ENCODE assay signal across 14 mouse cellular contexts in the genomic region with DNA sequence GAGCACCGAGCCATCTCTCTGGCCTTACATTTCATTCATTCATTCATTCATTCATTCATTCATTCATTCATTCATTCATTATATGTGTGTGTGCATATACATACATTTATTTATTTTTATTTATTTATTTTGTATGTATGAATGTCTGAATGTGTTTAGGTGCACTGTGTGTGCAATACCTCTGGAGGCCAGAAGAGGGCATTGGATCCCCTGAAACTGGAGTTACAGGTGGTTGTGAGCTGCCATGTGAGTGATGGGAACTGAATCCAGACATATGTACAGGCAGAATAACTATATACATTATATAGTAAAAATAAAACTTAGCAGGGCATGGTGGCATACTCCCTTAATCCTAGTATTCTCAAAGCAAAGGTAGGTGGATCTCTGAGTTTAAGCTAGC. TPM values are rescaled to one million over a fixed set of nuclear protein-coding genes. Genes with fewer than 3 reads are reported as not detected.
DNase-seq lines count a peak whose midpoint lies in the region; ATAC-seq and TF ChIP-seq lines count a peak whose summit lies in the region.
"Had no signal": no experiment of that assay in that cellular context is flagged by ENCODE, and none has a peak within 500 bp of the region (broad histone marks: within the 10 kb centered on the region; RNA-seq: fewer than 3 reads in every experiment).

No protein-coding gene starts in this region.

- in situ Hi-C loops in CH12.LX (cut with MboI; ENCODE audit: low pct_ligation_motif_present, low pct_unique_long_range_greater_than_20kb, low sequenced_read_pairs) = no loop called here

- H3K27me3 ChIP-seq in liver, postnatal 0 days (ENCODE audit: insufficient read depth, low read length) = no peaks in the 10 kb centered on the region
- H3K27me3 ChIP-seq in liver, embryonic 11.5 days (replicated peaks; ENCODE audit: control insufficient read depth, insufficient read depth, low read length) = no peaks in the 10 kb centered on the region
- H3K27me3 ChIP-seq in CH12.LX (replicated peaks) (no peaks in the 10 kb centered on the region), MEL (ENCODE audit: control insufficient read depth in 1 of 2, insufficient read depth in 2 of 2, low read length in 2 of 2) (no peaks in the 10 kb centered on the region)
- no peaks in the 10 kb centered on the region for H3K27me3 ChIP-seq in midbrain, embryonic 10.5 days (ENCODE audit: low read depth, poor library complexity, severe bottlenecking)
- H3K27me3 ChIP-seq: hindbrain, embryonic 13.5 days; liver, embryonic 15.5 days; neural tube, embryonic 13.5 days had no signal

- ATAC-seq in liver, postnatal 0 days = no peak
- no peak for ATAC-seq in liver, embryonic 11.5 days (replicated peaks; ENCODE audit: low FRiP score)
- ATAC-seq: activated CD4-positive, CD25-positive, alpha-beta regulatory T cell, adult 4 months had no signal

- TF ChIP-seq CTCF in liver, postnatal 0 days (IDR thresholded peaks at IDR 0.05; ENCODE audit: low read depth) = peak; percentile 52
- TF ChIP-seq CTCF in CH12.LX (conservative IDR thresholded peaks at IDR 0.05 in 1 of 2, IDR thresholded peaks at IDR 0.05 in 1 of 2; ENCODE audit: low read depth in 2 of 2, low read length in 2 of 2) (peak; percentile 17 to 21; a peak in 1 of 4 replicates), MEL (IDR thresholded peaks at IDR 0.05 in 2 of 3, conservative IDR thresholded peaks at IDR 0.05 in 1 of 3; ENCODE audit: control insufficient read depth in 1 of 3, insufficient read depth in 1 of 3, low read depth in 2 of 3, low read length in 3 of 3, poor library complexity in 1 of 3, severe bottlenecking in 1 of 3) (peak; percentile 41 to 62 (median 44))

- WGBS in liver, postnatal 0 days (ENCODE audit: insufficient replicate concordance) = 100% methylated on average over 1 of the region's 1 CpGs
- 100% methylated on average over 1 of the region's 1 CpGs for WGBS in liver, embryonic 11.5 days
- WGBS in midbrain, embryonic 10.5 days = 94% methylated on average over 1 of the region's 1 CpGs

- no peaks in the 10 kb centered on the region for H3K9me3 ChIP-seq in liver, postnatal 0 days (ENCODE audit: low read length)
- no peaks in the 10 kb centered on the region for H3K9me3 ChIP-seq in liver, embryonic 11.5 days (ENCODE audit: control insufficient read depth, low read length)
- H3K9me3 ChIP-seq in CH12.LX (replicated peaks; ENCODE audit: low read length) = no peaks in the 10 kb centered on the region
- H3K9me3 ChIP-seq in MEL (replicated peaks; ENCODE audit: insufficient read depth, low read length) = no peaks in the 10 kb centered on the region
- no peaks in the 10 kb centered on the region for H3K9me3 ChIP-seq in midbrain, embryonic 10.5 days (replicated peaks)
- H3K9me3 ChIP-seq: hindbrain, embryonic 13.5 days; liver, embryonic 15.5 days; neural tube, embryonic 13.5 days had no signal

- no peak overlapping the region for H3K4me3 ChIP-seq in liver, postnatal 0 days (ENCODE audit: low read depth, low read length)
- no peak overlapping the region for H3K4me3 ChIP-seq in liver, embryonic 11.5 days (ENCODE audit: low read depth, low read length)
- no peak overlapping the region for H3K4me3 ChIP-seq in CH12.LX (replicated peaks in 1 of 3; ENCODE audit: low read depth in 2 of 3, low read length in 2 of 3, poor library complexity in 1 of 3)
- no peak overlapping the region for H3K4me3 ChIP-seq in MEL (ENCODE audit: control insufficient read depth in 1 of 2, insufficient read depth in 1 of 2, low read depth in 2 of 2, low read length in 2 of 2)
- H3K4me3 ChIP-seq in midbrain, embryonic 10.5 days = no peak overlapping the region
- H3K4me3 ChIP-seq: hindbrain, embryonic 13.5 days; liver, embryonic 15.5 days; neural tube, embryonic 13.5 days had no signal

- no peak overlapping the region for H3K4me2 ChIP-seq in liver, postnatal 0 days (ENCODE audit: low read depth, low read length)
- H3K4me2 ChIP-seq in liver, embryonic 11.5 days = no peak overlapping the region
- no peak overlapping the region for H3K4me2 ChIP-seq in CH12.LX (ENCODE audit: insufficient read depth, low read depth, poor library complexity, severe bottlenecking)
- H3K4me2 ChIP-seq: hindbrain, embryonic 13.5 days; liver, embryonic 15.5 days; neural tube, embryonic 13.5 days had no signal

- peaks cover 52% of the 10 kb centered on the region for H3K36me3 ChIP-seq in liver, postnatal 0 days (replicated peaks; ENCODE audit: insufficient read depth, low read length)
- H3K36me3 ChIP-seq in liver, embryonic 11.5 days (ENCODE audit: control insufficient read depth, insufficient read depth, low read length) = peaks cover 35% of the 10 kb centered on the region
- H3K36me3 ChIP-seq in CH12.LX (replicated peaks in 1 of 2; ENCODE audit: control insufficient read depth in 1 of 2, insufficient read depth in 1 of 2, low read length in 1 of 2) = peaks cover 20 to 67% of the 10 kb centered on the region in 2 experiments
- peaks cover 8 to 64% of the 10 kb centered on the region in 2 experiments for H3K36me3 ChIP-seq in MEL (ENCODE audit: control insufficient read depth in 1 of 2, insufficient read depth in 2 of 2, low read length in 2 of 2)
- peaks cover 100% of the 10 kb centered on the region for H3K36me3 ChIP-seq in midbrain, embryonic 10.5 days

- no peak overlapping the region for H3K27ac ChIP-seq in liver, postnatal 0 days (ENCODE audit: low read depth)
- no peak overlapping the region for H3K27ac ChIP-seq in liver, embryonic 11.5 days (ENCODE audit: low read depth, low read length)
- H3K27ac ChIP-seq in CH12.LX (ENCODE audit: insufficient read depth, low read depth) = no peak overlapping the region
- H3K27ac ChIP-seq in MEL (ENCODE audit: control insufficient read depth, low read depth, low read length) = no peak overlapping the region
- H3K27ac ChIP-seq in midbrain, embryonic 10.5 days (replicated peaks) = no peak overlapping the region
- H3K27ac ChIP-seq: hindbrain, embryonic 13.5 days; liver, embryonic 15.5 days; neural tube, embryonic 13.5 days had no signal

- no peaks in the 10 kb centered on the region for H3K4me1 ChIP-seq in liver, postnatal 0 days (ENCODE audit: insufficient read depth)
- H3K4me1 ChIP-seq in liver, embryonic 11.5 days (replicated peaks; ENCODE audit: control insufficient read depth, insufficient read depth, low read length) = no peaks in the 10 kb centered on the region
- H3K4me1 ChIP-seq in CH12.LX (ENCODE audit: control insufficient read depth in 1 of 2, insufficient read depth in 2 of 2) (no peaks in the 10 kb centered on the region), MEL (ENCODE audit: control insufficient read depth in 1 of 2, insufficient read depth in 2 of 2, low read length in 2 of 2) (peaks cover 0 to 3% of the 10 kb centered on the region in 2 experiments; a peak in 1 of 4 replicates)
- H3K4me1 ChIP-seq in midbrain, embryonic 10.5 days = no peaks in the 10 kb centered on the region
- H3K4me1 ChIP-seq: hindbrain, embryonic 13.5 days; liver, embryonic 15.5 days; neural tube, embryonic 13.5 days had no signal

- TF ChIP-seq EP300 in liver, postnatal 0 days (IDR thresholded peaks at IDR 0.05; ENCODE audit: low read depth) = no peak
- TF ChIP-seq EP300 in CH12.LX (IDR thresholded peaks at IDR 0.05; ENCODE audit: low read length) = no peak
- TF ChIP-seq EP300 in MEL (IDR thresholded peaks at IDR 0.05; ENCODE audit: low read depth in 1 of 2, low read length in 2 of 2) = no peak

- dilution Hi-C loops in CH12.LX (cut with MboI; ENCODE audit: extremely low pct_ligation_motif_present, extremely low pct_unique_long_range_greater_than_20kb, low sequenced_read_pairs) = no loop called here

- no peak; the same call in 1 of the 2 replicates for TF ChIP-seq RAD21 in CH12.LX (IDR thresholded peaks at IDR 0.05; ENCODE audit: low read depth, low read length)
- no peak; the same call in none of the 2 replicates for TF ChIP-seq RAD21 in MEL (IDR thresholded peaks at IDR 0.05; ENCODE audit: low read depth, low read length)

- no peak overlapping the region for H3K9ac ChIP-seq in liver, postnatal 0 days (replicated peaks)
- H3K9ac ChIP-seq in liver, embryonic 11.5 days (ENCODE audit: low read depth, low read length) = no peak overlapping the region
- H3K9ac ChIP-seq in CH12.LX (ENCODE audit: insufficient read depth, low read depth) = no peak overlapping the region
- no peak overlapping the region for H3K9ac ChIP-seq in MEL (ENCODE audit: control insufficient read depth, low read depth, low read length, poor library complexity, severe bottlenecking)
- H3K9ac ChIP-seq: hindbrain, embryonic 13.5 days; liver, embryonic 15.5 days; neural tube, embryonic 13.5 days had no signal

- TF ChIP-seq POLR2A in CH12.LX (IDR thresholded peaks at IDR 0.05; ENCODE audit: low read depth, low read length) (no peak), MEL (IDR thresholded peaks at IDR 0.05; ENCODE audit: control insufficient read depth in 1 of 2, insufficient read depth in 1 of 2, low read depth in 1 of 2, low read length in 2 of 2, poor library complexity in 1 of 2) (no peak)

- H3K79me2 ChIP-seq in CH12.LX (replicated peaks; ENCODE audit: control insufficient read depth, extremely low read depth, insufficient read depth, poor library complexity, severe bottlenecking) (no peaks in the 10 kb centered on the region; the same call in 1 of the 2 replicates), MEL (ENCODE audit: control insufficient read depth, insufficient read depth, low read length, poor library complexity) (peaks cover 1% of the 10 kb centered on the region)

- intact Hi-C loops in heart, postnatal 14 days (cut with DNase I) = no loop called here

- peak; percentile 43 for DNase-seq in heart, adult 11 months
- no peak for DNase-seq in heart, postnatal 14 days
- DNase-seq in liver, postnatal 0 days = no peak
- no peak for DNase-seq in liver, embryonic 11.5 days (ENCODE audit: low spot score)
- DNase-seq in CH12.LX (ENCODE audit: extremely low read depth) (no peak), MEL (ENCODE audit: low read depth, low spot score) (peak; percentile 43)
- DNase-seq in ovary, adult 18-20 months (ENCODE audit: low spot score) = no peak
- DNase-seq in midbrain, embryonic 10.5 days (ENCODE audit: low spot score) = no peak
- DNase-seq: cerebellum, adult 2 months; spleen, adult 18-20 months had no signal

TF ChIP-seq in CH12.LX, 34 proteins besides CTCF, POLR2A, EP300 and RAD21 (continues in another document):
- TF ChIP-seq RCOR1 (conservative IDR thresholded peaks at IDR 0.05; ENCODE audit: low read depth, low read length) = no peak

TF ChIP-seq in MEL, 35 proteins besides CTCF, POLR2A, EP300 and RAD21 (continues in another document):
- no peak for TF ChIP-seq RCOR1 (IDR thresholded peaks at IDR 0.05; ENCODE audit: low read depth, low read length)

RNA-seq across cellular contexts. Expression of gene Nsd2, which starts 32.6 kb away (rescaled TPM):
- total RNA-seq in heart, postnatal 14 days (2021) = 10 to 100 TPM; 27.5 to 43.7 TPM
- polyA plus RNA-seq in liver, postnatal 0 days (2015; fragmentation: Nextera tagmentation; extraction: Ambion mirVana) = 8.0 and 13.9 TPM in 2 replicates
- polyA plus RNA-seq in liver, embryonic 11.5 days (2014; fragmentation: Nextera tagmentation; extraction: Ambion mirVana) = 48.6 and 62.5 TPM in 2 replicates
- total RNA-seq in CH12.LX (2012; rRNA removed) (55.0 and 63.3 TPM in 2 replicates), CH12.LX (2014; rRNA removed) (39.8 and 43.7 TPM in 2 replicates), MEL (2012; rRNA removed) (82.5 and 102 TPM in 2 replicates)
- polyA plus RNA-seq in CH12.LX (2012; ENCODE audit: insufficient read length, low read depth) (47.2 and 49.9 TPM in 2 replicates), MEL (2012; ENCODE audit: insufficient read depth in 1 of 2, insufficient read length in 2 of 2, low read depth in 1 of 2, low replicate concordance in 2 of 2, missing spikeins in 1 of 2) (100 to 1,000 TPM; 116 to 233 TPM)
- polyA plus RNA-seq in midbrain, embryonic 10.5 days (2016; fragmentation: Nextera tagmentation; extraction: Ambion mirVana) = 91.0 and 97.6 TPM in 2 replicates

Comparison
In these comparisons a context has a peak if more than half of its experiments do, and no peak if none do; other contexts are left out.
1. DNase-seq: peak in heart, adult 11 months (single experiment) and MEL (single experiment); none in heart, postnatal 14 days (0 of 2), liver, postnatal 0 days (single experiment), liver, embryonic 11.5 days (single experiment), CH12.LX (single experiment), ovary, adult 18-20 months (single experiment) and midbrain, embryonic 10.5 days (single experiment).
2. Peak in every context shown above with its lines, with median percentiles within 50 percentile points of each other: CTCF ChIP-seq.